Mouse (Mus musculus): Measurements from ENCODE around the gene Sptbn4.

The Sptbn4 gene

DNA sequence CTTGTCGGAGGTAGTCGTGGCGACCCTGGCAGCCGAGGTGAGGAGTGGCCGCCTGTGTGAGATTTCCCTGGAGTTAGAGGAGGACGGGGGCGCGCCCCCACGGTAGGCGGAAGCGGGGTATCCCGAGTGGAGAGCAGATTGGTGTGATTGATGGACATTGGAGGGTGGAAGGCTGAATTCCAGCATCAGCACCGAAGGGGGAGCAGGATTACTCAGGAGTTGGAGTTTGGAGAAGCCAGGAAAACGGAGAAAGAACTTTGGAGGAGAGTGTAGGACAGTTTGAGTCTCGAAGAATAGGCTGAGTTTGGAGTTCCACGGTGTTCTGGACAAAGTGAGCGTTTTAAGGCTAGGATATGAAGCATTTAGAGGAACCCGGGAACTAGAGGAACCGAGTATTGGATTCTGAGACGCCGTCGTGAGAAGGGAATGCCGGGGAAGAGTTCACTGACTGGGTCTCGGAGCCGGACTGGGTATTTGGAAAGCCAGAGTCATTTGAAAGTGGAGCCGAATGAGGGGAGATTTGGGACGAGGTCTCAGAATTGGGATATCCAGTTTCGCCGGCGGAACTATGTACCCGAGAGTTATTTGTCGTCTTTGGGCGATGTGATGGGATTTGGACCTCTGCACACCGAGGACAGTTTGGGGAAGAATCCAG is 26.5 kb upstream of the Sptbn4 start:
- no peak for DNase-seq

DNA sequence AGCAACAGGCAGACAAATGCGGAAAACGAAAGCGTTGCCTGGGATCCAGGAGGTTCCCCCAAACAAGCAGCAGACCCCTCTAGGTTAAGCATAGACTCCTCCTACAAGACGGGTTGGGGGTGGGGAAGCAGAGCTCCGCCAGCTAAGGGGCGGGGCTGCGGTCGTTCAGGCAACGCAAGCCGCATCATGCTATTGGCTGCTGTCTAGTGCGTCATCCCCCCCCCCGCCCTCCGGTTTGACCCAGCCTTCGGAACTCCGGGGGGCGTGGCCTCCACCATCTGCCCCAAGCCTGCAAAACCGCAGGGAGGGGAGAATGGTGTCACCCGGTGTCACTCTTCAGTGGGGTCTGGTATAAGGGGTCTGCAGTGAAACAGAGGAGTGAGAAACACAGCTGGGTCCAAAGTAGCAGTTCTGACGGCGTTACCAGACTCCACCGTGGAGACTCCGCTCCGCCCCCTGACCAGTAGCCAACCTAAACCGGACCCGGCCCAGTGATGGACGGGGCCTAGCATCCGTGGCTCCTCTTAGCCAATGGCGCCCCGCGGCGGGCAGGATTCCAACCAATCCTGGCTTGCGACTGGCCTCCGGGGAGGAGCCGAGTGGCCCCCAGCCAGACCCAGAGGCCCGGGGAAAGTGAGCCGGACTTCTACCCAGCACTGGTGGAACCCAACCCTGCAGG is 25.8 kb upstream of the Sptbn4 start, which contains the start of gene Sertad3:
Gene Sertad3 (plus strand): TSS at position 613 of the 679 bp plus-strand sequence.
- peak; percentile 100 for DNase-seq

DNA sequence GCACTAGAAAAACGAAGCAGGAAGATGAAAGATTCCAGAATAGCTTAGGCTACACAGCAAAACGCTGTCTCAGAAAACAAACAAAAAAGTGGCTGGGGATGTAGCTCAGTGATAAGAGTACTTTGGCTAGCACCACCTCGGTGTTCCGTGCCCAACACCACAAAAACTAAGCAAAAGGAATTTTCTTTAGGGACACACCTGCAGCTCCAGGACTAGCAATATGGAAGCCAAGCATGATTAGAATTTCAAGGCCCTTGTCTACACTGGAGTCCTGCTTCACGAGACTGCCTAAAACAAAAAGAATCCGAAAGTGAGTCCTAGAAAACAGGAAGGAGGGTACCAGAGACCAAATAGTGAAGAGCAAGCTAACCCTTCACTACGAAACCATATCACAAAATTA is 25.1 kb upstream of the Sptbn4 start:
- peak; percentile 35 for DNase-seq

DNA sequence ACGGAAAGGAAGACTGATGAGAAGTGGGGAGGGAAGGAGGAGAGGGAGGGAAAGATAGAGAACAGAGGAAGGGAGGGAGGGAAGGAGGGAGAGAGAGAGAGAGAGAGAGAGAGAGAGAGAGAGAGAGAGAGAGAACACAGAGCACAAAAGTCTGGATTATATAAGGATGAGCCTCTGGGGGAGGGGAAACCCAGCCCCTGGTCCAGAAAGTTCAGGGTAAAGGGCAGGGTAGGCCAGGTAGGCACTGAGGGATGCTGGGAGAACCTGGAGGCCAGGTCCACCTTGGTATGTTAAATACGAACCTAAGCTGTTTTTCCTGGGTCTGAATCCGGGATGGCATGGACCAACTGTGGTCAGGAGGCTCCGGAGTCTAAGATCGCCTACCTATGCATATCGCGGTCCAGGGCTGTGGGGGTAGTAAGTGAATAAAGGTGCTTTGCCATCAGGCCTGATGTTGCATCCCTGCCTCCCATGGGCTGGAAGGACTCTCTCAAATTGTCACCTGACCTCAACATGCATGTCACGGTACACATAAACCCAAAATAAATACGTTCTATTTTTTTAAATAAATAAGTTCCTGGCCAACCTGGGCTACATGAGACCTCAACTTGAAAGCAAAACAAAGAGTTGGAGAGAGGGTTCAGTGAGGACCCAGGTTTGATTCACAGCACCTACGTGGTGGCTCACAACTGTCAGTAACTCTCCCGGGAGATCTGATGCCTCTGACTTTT is 24.1 kb upstream of the Sptbn4 start:
- no peak for DNase-seq

DNA sequence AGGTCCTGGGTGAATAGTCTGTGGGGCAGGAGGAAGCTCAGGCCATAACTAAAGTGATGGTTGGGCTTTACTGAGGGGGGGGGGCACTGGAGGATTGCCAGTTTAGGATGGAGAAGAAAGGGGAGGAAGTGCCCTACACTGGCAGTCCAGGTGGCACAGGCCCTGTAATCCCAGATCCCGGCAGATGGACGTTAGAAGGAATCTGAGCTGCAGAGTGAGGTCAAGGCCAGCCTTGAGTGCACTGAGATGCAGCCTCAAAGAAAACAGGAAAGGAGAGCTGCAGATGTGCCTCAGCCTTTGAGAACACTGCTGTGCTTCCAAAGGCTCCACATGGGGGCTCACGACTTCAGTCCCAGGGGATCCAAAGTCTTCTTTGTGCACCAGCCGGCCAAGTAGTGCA is 20.2 kb upstream of the Sptbn4 start:
- no peak for DNase-seq

DNA sequence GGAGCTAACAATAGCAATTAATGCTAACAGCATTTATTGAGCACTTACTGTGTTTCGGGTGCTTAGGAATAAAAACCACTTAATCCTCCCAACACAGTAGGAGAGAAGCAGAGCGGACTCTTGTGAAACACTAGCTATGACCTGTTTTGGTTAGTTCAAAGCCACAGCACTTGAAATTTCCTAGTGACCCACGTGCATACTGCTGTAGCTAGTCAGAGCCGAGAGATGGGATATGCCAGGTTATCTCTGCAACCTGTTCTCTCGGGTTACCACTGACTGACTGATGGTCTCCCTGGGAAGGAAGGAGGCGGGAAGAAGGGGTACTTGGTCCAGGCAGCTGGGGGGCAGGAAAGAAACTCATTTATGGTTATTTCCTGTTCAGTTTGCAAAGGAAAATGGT is 13.0 kb upstream of the Sptbn4 start:
- DNase-seq: no peak

DNA sequence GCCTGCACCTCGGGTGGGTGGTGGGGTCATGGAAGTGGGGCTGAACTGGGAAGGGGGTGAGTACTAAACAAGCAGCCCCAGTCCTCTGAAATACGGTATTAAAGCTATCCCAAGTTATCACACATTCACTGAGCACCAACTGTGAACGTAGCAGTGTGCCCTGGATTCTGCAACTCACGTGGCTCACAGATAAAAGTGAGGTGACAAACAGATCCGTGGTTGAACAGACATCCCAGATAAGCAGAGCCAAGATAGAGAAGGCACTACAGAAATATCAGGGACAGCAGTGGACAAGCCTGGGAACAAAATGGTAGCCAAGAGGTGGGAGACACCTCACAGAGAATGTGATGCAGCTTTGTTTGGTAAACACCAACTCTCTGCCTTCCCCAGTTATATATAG is 12.2 kb upstream of the Sptbn4 start:
- DNase-seq: no peak

DNA sequence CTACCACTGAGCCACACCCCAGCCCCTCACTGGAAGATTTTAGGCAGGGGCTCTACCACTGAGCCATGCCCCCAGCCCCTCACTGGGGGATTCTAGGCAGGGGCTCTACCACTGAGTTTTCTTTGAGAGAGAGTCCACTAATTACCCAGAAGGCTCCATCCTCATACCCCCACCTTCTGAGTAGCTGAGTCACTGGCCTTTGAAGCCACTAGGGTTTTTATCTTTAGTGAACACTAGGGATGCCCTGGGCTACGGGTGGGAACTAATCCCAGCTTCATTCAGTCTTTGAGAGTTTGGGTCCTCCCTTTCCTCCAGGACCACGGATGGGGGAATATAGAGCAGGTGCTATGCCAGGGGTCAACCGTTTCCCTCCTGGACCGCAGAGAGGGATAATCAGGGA is 11.1 kb upstream of the Sptbn4 start:
- DNase-seq: no peak

DNA sequence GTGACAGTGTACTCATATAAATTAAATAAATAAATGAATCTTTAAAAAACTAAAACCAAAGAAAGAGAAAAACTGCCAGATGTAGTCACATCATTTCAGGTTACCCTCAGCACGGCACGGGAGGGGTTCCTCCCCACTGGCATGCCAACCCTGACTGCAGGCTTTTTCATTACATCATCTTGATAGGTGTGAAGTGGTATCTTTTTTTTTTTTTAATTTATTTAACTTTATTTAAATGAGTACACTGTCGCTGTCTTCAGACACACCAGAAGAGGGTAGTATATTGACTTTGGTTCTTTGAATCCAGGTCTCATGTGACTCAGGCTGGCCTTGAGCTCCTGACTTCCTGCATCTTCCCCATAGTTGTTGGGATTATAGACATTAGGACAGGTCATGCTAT is 7.8 kb upstream of the Sptbn4 start:
- no peak for DNase-seq

DNA sequence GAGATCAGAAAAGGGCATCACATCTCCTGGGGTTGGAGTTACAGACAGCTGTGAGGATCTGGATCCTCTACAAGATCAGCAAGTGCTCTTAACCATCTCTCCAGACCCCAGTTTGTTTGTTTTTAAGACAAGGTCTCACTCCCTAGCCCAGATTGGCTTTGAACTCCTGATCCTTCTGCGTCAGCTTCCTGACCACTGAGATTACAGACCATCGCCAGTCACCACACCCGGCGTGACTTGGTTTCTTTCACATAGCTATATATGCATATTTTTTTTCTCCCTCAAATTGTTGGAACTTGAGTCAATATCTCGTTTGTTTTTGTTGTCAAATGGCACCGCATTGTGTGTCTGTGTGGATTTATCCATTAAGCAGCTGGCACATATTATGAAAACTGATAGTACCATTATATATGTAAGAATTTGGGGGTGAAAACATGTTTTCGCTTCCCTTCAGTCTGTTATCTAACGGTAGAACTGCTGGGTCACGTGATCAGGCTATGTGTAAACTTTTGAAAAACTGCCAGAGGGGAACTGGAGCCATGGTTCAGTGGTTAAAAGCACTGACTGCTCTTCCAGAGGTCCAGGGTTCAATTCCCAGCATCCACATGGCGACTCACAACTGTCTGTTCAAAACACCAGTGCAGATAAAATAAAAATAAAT is 7.1 kb upstream of the Sptbn4 start:
- no peak for DNase-seq

DNA sequence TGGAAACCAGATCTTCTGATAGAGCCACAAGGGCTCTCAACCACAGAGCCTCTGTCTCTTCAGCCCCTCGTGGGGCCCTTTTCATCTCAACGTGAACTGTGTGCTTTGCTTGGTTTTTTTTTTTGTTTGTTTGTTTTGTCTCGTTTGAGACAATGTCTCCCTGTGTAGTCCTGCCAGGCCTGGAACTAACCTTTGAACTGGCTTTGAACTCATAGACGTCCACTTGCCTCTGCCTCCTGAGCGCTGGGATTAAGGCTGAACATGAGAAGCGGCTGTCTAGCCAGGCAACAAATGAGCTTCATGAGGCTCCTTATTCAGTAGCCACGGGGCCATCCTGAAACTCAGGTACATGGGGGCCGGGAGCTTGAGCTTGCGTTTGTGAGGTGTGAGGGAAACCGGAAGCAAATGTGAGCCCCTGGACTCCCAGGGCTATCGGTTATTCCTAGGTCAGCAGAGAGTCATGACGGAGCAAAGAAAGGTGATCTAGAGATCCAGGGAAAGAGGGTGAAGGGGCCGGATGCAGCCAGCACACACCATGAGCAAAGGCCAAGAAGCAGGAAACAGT is 4.8 kb upstream of the Sptbn4 start:
- no peak for DNase-seq

DNA sequence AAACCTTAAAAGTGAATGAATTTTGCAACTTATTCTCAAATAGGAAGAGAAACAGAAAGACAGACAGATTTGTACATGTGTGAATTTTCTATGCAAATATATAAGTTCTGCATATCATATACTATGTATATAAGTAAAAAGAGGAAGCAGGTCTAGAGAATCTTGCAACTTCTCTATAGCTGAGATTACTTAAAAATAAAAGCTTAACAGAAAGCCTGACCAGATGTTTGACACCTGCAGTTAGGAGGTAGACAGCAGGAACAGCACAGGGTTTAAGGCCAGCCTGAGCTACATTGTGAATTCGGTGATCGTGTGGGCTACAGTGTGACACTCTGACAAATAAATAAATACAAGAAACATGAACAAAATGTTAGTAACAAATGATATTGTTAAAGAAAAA is 3.9 kb upstream of the Sptbn4 start:
- DNase-seq: no peak

DNA sequence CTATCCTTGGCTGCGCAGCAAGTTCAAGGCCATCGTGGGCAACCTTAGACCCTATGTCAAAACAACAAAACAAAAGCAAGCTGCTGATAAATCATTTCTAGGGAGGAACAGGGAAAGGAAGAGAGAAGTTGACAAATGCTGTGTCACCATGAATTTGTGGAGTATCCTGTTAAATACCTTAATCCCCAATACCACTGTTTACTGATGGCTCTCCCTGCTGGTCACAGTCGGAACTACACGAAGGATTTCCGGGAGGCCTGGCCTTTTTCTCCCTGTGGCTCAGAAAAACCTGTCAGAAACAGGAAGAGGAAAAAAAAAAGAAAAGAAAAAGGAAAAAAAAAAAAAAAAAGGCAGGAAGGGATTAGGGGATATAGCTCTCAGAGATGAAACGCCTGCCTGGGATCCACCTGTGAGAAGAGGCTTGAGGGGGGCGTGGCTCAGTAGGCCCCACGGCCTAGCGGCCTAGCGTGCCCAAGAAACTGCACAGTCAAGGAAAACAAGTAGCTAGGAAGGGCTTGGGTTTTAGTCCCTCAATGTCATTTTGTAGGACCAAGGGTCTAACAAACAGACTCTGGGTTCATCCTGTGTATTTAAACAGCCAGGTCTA is 1.9 kb upstream of the Sptbn4 start:
- peak; percentile 86 for DNase-seq

DNA sequence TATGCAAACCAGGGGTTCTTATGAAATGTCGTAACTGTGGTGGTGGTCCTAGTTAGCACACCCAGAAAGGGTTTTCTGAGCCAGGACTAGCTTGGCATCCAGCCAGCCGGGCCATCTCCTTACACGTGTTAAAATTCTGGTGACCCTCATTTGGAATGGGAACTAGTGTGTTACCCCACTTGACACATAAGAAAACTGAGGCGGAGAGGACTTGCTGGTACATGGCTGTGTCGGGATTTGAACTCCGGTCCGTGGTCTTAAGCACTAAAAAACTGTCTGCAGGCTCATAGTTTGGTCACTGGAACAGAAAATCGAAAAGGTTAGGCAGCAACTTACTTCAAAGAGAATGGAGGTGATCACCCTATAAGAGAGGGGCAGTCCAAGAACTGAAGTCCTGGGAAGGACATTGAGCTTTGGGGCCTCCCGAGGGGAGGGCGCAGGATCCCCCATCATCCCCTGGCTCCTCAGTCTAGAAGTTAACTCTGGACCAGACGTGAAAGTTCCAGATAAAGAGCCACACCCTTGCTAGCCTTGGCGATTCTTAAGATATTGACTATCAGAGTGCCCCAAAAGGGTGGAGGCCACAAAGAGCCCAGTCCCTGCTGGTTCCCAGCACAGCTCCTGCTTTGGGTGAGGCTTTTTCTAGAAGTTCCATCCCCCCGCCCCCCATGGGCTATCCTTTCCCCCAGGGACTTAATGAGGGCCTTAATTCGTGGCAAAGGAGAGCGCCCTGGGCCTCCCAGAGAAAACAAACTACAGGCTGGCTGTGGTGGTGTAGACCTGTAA is 1.1 kb upstream of the Sptbn4 start:
- DNase-seq: peak; percentile 22

DNA sequence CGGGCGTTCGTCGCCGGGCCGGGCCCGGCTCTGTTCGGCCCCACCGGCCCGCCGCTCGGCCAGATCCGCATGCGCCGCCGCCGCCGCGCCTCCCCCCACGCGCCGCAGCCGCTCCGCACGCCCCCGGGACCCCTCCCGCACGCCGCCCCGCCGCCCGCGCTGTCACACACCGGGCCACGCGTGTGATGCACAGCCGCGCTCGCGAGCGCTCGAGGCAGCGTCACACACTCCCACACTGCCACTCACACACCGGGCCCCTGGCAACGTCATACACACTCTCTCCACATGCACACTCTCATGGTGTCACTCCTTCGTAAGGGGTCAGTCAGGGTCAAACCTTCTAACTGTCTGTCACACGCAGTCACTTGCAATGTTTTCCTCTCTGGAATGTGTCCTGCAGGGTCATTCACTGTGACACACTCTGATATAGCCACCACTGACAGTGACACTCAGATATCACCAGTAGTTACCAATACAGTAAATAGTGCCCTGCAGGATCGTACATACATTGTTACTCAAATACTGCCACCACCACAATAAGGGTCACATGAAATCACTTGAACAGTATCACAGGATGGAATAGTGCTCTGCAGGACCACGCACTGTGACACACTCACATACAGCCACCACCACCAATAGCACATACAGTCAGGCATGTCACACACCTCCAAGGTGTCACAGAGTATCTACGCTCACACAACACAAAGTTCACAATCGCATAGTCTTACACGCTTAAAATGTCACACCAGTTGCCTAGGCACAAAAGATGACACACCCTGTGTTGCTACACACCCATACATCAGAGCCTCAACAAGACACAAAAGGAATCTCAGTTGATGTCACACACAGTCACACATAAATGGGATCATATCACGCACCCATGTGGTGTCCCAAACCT is 716 bp downstream of the Sptbn4 start:
- DNase-seq: peak; percentile 29

DNA sequence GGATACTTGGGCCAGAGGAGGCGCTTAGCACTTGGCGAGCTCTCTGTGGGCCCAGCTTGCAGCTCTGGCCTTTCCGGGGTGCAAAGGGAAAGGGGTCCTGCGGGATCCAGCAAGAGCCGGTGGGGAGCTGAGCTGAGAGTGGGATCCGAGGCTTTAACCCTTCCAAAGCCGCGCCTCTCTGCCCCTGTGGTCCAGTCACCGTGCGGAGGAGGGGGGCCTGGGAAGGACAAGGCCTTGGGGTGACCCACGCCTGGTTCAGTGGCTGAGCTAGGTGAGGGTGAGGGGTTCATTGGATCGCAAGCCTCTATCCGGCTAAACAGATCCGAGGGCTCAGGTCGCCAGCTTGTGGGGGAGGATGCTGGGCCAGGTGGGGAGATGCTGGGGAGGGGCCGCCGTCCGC is 1.4 kb downstream of the Sptbn4 start:
- DNase-seq: no peak

DNA sequence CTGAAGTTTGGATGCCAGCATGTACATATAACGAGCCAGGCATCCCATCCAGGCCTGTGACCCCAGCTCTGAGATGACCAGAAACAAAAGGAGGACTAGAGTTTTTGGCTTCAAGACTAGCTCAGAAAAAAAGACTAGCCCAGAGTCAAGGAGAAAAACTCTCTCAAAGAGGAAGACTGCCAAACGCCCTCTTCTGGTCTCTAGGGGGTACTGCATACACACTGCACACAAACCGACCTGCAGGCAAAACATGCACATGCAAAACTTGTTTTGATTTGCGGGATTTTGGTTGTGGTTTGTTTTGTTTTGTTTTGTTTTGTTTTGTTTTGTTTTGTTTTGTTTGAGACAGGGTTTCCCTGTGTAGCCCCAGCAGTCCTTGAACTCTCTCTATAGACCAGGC is 7.5 kb downstream of the Sptbn4 start:
- no peak for DNase-seq

DNA sequence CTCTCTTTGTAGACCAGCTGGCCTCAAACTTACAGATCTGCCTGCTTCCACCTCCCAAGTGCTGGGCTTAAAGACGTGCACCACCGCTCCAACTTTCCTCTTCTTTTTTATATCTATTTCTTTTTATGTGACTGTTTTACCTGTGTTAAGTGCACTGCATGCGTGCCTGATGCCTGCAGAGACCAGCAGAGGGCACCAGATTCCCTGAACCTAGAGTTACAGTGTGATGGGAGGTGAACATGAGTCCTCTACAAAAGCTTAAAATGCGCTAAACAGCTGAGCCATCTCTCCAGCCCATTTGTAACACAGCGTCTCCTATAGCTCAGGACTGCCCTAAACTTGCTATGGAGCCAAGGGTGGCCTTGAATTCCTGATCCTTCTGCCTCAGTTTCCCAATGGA is 9.9 kb downstream of the Sptbn4 start:
- peak; percentile 46 for DNase-seq

DNA sequence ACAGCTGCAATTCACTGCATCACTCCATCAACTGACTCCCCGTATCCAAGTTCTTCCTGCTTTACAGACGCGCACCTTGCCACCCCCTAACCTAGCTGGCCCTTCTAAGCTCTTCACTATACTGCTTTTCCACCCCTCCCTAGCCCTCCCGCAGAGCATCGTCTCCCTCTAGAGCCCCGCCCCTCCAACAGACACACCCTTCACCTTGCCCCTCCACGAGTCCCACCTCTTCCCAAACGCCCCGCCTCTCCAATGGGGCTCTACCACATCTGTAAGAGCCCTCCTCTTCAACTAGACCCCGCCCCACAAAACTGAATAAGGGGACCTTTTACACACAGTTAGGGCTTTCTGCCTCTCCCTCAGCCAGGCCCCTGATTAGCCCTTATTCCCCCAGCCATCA is 13.7 kb downstream of the Sptbn4 start:
- DNase-seq: no peak

DNA sequence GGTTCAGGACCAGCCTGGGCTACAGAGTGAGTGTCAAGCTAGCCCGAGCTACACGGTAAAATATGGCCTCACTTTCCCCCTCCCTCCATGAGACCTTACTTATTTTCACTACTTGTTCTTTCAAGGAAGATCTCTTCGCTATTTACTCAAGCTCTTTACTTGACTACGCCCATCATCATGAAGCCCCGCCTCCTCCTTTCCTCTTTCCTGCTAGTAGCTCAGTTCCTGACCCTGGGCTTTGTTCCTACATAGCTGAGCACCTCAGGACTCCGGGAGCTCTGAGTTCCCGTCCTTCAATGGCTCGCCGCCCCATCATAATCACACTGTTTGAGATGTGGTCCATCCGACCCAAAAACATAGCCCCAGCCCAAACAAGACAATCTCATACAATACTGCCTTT is 14.1 kb downstream of the Sptbn4 start:
- peak; percentile 31 for DNase-seq

DNA sequence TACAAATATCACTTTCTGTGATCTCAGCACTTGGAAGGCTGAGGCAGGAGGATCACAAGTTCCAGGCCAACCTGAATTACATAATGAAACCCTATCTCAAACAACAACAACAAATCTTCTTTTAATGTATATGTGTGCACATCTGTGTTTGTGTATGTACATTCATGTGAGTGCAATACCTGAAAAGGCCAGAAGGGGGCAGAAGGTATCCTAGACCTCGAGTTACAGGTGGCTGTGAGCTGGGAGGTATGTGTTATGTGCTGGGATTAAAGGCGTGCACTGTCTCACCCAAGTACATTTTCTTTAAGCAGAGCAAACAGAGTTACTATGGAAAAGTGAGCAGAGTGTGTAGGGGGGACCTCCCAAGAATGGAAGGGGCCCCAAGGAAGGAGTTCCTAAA is 18.4 kb downstream of the Sptbn4 start:
- no peak for DNase-seq

All from lung, postnatal 36 days (tissue).